12 mouse cellular contexts compared by ENCODE assay signal in the genomic region with DNA sequence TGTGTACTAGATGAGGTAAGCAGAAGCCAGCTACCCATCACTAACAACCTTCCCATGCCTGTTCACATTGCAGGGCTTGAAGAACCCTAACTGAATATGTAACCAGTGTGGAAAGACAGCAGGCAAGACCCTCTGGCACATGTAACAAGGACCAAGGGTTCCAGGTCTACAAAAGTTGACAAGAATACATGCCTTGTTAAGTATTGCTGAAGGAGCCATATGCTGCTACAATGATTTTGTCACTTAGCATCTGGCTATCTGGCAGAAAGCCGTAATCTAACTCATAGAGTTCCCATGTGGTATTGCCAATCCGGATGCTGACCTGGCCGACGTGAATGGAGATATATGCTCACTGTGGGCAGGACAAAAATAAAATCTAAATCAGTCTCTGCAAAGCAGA.
DNase-seq lines count a peak whose midpoint lies in the region; ATAC-seq and TF ChIP-seq lines count a peak whose summit lies in the region.
"Had no signal": no experiment of that assay in that cellular context is flagged by ENCODE, and none has a peak within 500 bp of the region (broad histone marks: within the 10 kb centered on the region; RNA-seq: fewer than 3 reads in every experiment).

No protein-coding gene starts in this region.

- no peak overlapping the region for H3K9ac ChIP-seq in forebrain, embryonic 14.5 days (ENCODE audit: low read length)

- no peaks in the 10 kb centered on the region for H3K4me1 ChIP-seq in forebrain, embryonic 14.5 days (ENCODE audit: control insufficient read depth, insufficient read depth, low read length)
- no peaks in the 10 kb centered on the region for H3K4me1 ChIP-seq in forebrain, embryonic 10.5 days
- H3K4me1 ChIP-seq: embryonic facial prominence, embryonic 10.5 days; limb, embryonic 10.5 days had no signal

- TF ChIP-seq CTCF in layer of hippocampus, adult 2 months (conservative IDR thresholded peaks at IDR 0.05): no peak

- H3K36me3 ChIP-seq in forebrain, embryonic 14.5 days (ENCODE audit: control insufficient read depth, insufficient read depth, low read length): no peaks in the 10 kb centered on the region
- no peaks in the 10 kb centered on the region for H3K36me3 ChIP-seq in forebrain, embryonic 10.5 days (replicated peaks)
- H3K36me3 ChIP-seq: embryonic facial prominence, embryonic 10.5 days; limb, embryonic 10.5 days had no signal

- intact Hi-C loops in heart, postnatal 36 days (cut with DNase I): no loop called here
- intact Hi-C loops in gastrocnemius, postnatal 14 days (cut with DNase I; ENCODE audit: low total_unique reads): no loop called here

- no peak overlapping the region for H3K27ac ChIP-seq in forebrain, embryonic 14.5 days (ENCODE audit: low read depth, low read length)
- H3K27ac ChIP-seq in forebrain, embryonic 10.5 days: no peak overlapping the region
- H3K27ac ChIP-seq in layer of hippocampus, adult 2 months: no peak overlapping the region
- H3K27ac ChIP-seq: embryonic facial prominence, embryonic 10.5 days; limb, embryonic 10.5 days; macrophage had no signal

- H3K27me3 ChIP-seq in forebrain, embryonic 14.5 days (replicated peaks; ENCODE audit: control insufficient read depth, insufficient read depth, low read length): no peaks in the 10 kb centered on the region
- no peaks in the 10 kb centered on the region for H3K27me3 ChIP-seq in forebrain, embryonic 10.5 days (ENCODE audit: poor library complexity, severe bottlenecking)

- no peak overlapping the region for H3K4me3 ChIP-seq in forebrain, embryonic 14.5 days (ENCODE audit: low read depth, low read length)
- H3K4me3 ChIP-seq in forebrain, embryonic 10.5 days: no peak overlapping the region
- no peak overlapping the region for H3K4me3 ChIP-seq in layer of hippocampus, adult 2 months
- H3K4me3 ChIP-seq: embryonic facial prominence, embryonic 10.5 days; limb, embryonic 10.5 days had no signal

- no peak for ATAC-seq in forebrain, embryonic 14.5 days

- DNase-seq in forebrain, embryonic 14.5 days (ENCODE audit: low spot score): peak; percentile 14
- no peak for DNase-seq in forebrain, embryonic 10.5 days (ENCODE audit: extremely low spot score, low spot score)
- DNase-seq in cerebellum, postnatal 10 days: peak; percentile 23 to 40
- peak; percentile 16 to 35 for DNase-seq in layer of hippocampus, adult 2 months (ENCODE audit: low spot score in 2 of 2)
- peak; percentile 47 to 50 for DNase-seq in right cerebral cortex, adult 2 months (ENCODE audit: low spot score in 2 of 2)
- DNase-seq in liver: no peak
- no peak for DNase-seq in heart, postnatal 36 days
- DNase-seq in gastrocnemius, postnatal 14 days: no peak
- DNase-seq: B cell, adult 2 months had no signal

- H3K4me2 ChIP-seq in forebrain, embryonic 14.5 days (ENCODE audit: low read length): no peak overlapping the region

- 81% methylated on average over 4 of the region's 4 CpGs for WGBS in forebrain, embryonic 14.5 days
- 92% methylated on average over 4 of the region's 4 CpGs for WGBS in forebrain, embryonic 10.5 days

- no peaks in the 10 kb centered on the region for H3K9me3 ChIP-seq in forebrain, embryonic 14.5 days (replicated peaks; ENCODE audit: control insufficient read depth, low read length)
- no peaks in the 10 kb centered on the region for H3K9me3 ChIP-seq in forebrain, embryonic 10.5 days
- H3K9me3 ChIP-seq: embryonic facial prominence, embryonic 10.5 days; limb, embryonic 10.5 days had no signal

Comparison
In these comparisons a context has a peak if more than half of its experiments do, and no peak if none do; other contexts are left out.
1. DNase-seq: peak in forebrain, embryonic 14.5 days (single experiment), cerebellum, postnatal 10 days (2 of 2), layer of hippocampus, adult 2 months (2 of 2) and right cerebral cortex, adult 2 months (2 of 2); none in forebrain, embryonic 10.5 days (single experiment), liver (single experiment), heart, postnatal 36 days (0 of 2) and gastrocnemius, postnatal 14 days (single experiment).